Mouse (Mus musculus): ENCODE results near the gene Cep250. TPM values are rescaled to one million over a fixed set of nuclear protein-coding genes. Genes with fewer than 3 reads are reported as not detected.

The Cep250 gene
- 1.5 TPM for polyA plus RNA-seq (2014; fragmentation: Illumina TruSeq; extraction: RNeasy Lipid Tissue Mini Kit (QIAGEN cat#74804); ENCODE audit: low read depth, low replicate concordance)

GRCm38 (mm10) chr2:155956134-155957059 lies at the start of gene Cep250:
Cep250 (plus strand) TSS chr2:155956458.

GRCm38 (mm10) chr2:155929531-155930442 lies 26.5 kb upstream of the Cep250 start, which contains the start of gene Uqcc1:
Uqcc1 (minus strand) TSS chr2:155930310.

DNA sequence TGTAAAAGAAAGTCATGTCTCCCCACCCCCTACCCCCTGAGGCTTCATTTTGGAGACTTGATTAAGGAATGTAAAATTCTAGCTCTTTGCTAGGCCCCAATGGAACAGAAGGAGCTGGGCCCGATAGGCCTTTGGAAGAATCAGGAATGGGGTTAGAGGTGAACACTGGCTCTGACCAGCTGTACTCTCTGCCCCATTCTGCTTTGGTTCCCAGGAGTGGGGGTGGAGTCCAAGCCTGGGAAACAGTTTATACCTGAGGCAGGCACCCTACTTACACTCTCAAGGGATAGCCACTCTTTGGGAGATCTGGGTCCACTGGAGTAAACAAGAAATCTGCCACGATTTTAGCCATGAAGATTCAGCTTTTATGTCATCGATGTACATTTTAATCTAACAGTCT lies 15.6 kb upstream of the Cep250 start, which contains the start of gene Gm15557:
Gene Gm15557, plus strand, starts transcription at position 48 of the 400 bp plus-strand sequence.

DNA sequence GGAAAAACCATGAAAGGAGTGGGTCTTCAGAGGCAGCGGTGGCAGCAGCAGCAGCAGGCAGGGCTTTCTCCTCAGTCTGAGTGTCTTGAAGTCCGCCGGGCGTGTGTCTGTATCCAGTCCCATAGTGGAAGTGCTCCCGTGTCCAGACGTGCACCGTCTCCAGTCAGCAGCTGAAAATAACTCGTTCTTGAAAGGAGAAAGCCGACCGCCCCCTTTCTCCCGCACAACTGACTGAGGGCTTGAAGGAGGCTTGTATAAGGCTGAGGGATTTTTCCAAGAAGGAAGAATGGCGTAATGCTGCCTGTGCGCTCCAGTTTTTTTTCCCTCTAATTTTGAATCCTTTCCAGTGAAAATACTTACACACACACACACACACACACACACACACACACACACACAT lies 11.1 kb upstream of the Cep250 start, which contains the start of gene Gdf5:
Gene Gdf5, minus strand, starts transcription at position 244 of the 400 bp plus-strand sequence.

GRCm38 (mm10) chr2:156007888-156008532 lies 51.8 kb downstream of the Cep250 start, which contains the start of the genes 6430550D23Rik and Ergic3:
6430550D23Rik (minus strand) TSS chr2:156007977.
Ergic3 (plus strand) TSS chr2:156008045.

Other genes with a start within 250 kb of the Cep250 start
- gene Edem2, start 227.0 kb upstream of the Cep250 start, polyA plus RNA-seq (2014; fragmentation: Illumina TruSeq; extraction: RNeasy Lipid Tissue Mini Kit (QIAGEN cat#74804); ENCODE audit: low read depth, low replicate concordance): 18.2 TPM
- not detected for gene Gm17581, start 220.6 kb upstream of the Cep250 start, polyA plus RNA-seq (2014; fragmentation: Illumina TruSeq; extraction: RNeasy Lipid Tissue Mini Kit (QIAGEN cat#74804); ENCODE audit: low read depth, low replicate concordance)
- 8.5 TPM for gene Procr, start 205.3 kb upstream of the Cep250 start, polyA plus RNA-seq (2014; fragmentation: Illumina TruSeq; extraction: RNeasy Lipid Tissue Mini Kit (QIAGEN cat#74804); ENCODE audit: low read depth, low replicate concordance)
- not detected for gene Mmp24, start 181.1 kb upstream of the Cep250 start, polyA plus RNA-seq (2014; fragmentation: Illumina TruSeq; extraction: RNeasy Lipid Tissue Mini Kit (QIAGEN cat#74804); ENCODE audit: low read depth, low replicate concordance)
- 9.9 TPM for gene BC029722, start 137.0 kb upstream of the Cep250 start, polyA plus RNA-seq (2014; fragmentation: Illumina TruSeq; extraction: RNeasy Lipid Tissue Mini Kit (QIAGEN cat#74804); ENCODE audit: low read depth, low replicate concordance)
- gene Eif6, start 129.5 kb upstream of the Cep250 start, polyA plus RNA-seq (2014; fragmentation: Illumina TruSeq; extraction: RNeasy Lipid Tissue Mini Kit (QIAGEN cat#74804); ENCODE audit: low read depth, low replicate concordance): 19.9 TPM
- 5.2 TPM for gene Fam83c, start 121.6 kb upstream of the Cep250 start, polyA plus RNA-seq (2014; fragmentation: Illumina TruSeq; extraction: RNeasy Lipid Tissue Mini Kit (QIAGEN cat#74804); ENCODE audit: low read depth, low replicate concordance)
- gene Uqcc1, start 26.1 kb upstream of the Cep250 start, polyA plus RNA-seq (2014; fragmentation: Illumina TruSeq; extraction: RNeasy Lipid Tissue Mini Kit (QIAGEN cat#74804); ENCODE audit: low read depth, low replicate concordance): 40.9 TPM
- gene Gm15557, start 15.7 kb upstream of the Cep250 start, polyA plus RNA-seq (2014; fragmentation: Illumina TruSeq; extraction: RNeasy Lipid Tissue Mini Kit (QIAGEN cat#74804); ENCODE audit: low read depth, low replicate concordance): not detected
- gene Gdf5, start 11.1 kb upstream of the Cep250 start, polyA plus RNA-seq (2014; fragmentation: Illumina TruSeq; extraction: RNeasy Lipid Tissue Mini Kit (QIAGEN cat#74804); ENCODE audit: low read depth, low replicate concordance): not detected
- 2.8 TPM for gene 6430550D23Rik, start 51.5 kb downstream of the Cep250 start, polyA plus RNA-seq (2014; fragmentation: Illumina TruSeq; extraction: RNeasy Lipid Tissue Mini Kit (QIAGEN cat#74804); ENCODE audit: low read depth, low replicate concordance)
- 13.5 TPM for gene Ergic3, start 51.6 kb downstream of the Cep250 start, polyA plus RNA-seq (2014; fragmentation: Illumina TruSeq; extraction: RNeasy Lipid Tissue Mini Kit (QIAGEN cat#74804); ENCODE audit: low read depth, low replicate concordance)
- gene Fer1l4, start 96.5 kb downstream of the Cep250 start, polyA plus RNA-seq (2014; fragmentation: Illumina TruSeq; extraction: RNeasy Lipid Tissue Mini Kit (QIAGEN cat#74804); ENCODE audit: low read depth, low replicate concordance): not detected
- gene Spag4, start 108.7 kb downstream of the Cep250 start, polyA plus RNA-seq (2014; fragmentation: Illumina TruSeq; extraction: RNeasy Lipid Tissue Mini Kit (QIAGEN cat#74804); ENCODE audit: low read depth, low replicate concordance): not detected
- 49.2 TPM for gene Cpne1, start 155.5 kb downstream of the Cep250 start, polyA plus RNA-seq (2014; fragmentation: Illumina TruSeq; extraction: RNeasy Lipid Tissue Mini Kit (QIAGEN cat#74804); ENCODE audit: low read depth, low replicate concordance)
- gene Rbm12, start 155.5 kb downstream of the Cep250 start, polyA plus RNA-seq (2014; fragmentation: Illumina TruSeq; extraction: RNeasy Lipid Tissue Mini Kit (QIAGEN cat#74804); ENCODE audit: low read depth, low replicate concordance): 21.5 TPM
- gene Gm28036, start 170.6 kb downstream of the Cep250 start, polyA plus RNA-seq (2014; fragmentation: Illumina TruSeq; extraction: RNeasy Lipid Tissue Mini Kit (QIAGEN cat#74804); ENCODE audit: low read depth, low replicate concordance): 14.9 TPM
- gene Romo1, start 187.6 kb downstream of the Cep250 start, polyA plus RNA-seq (2014; fragmentation: Illumina TruSeq; extraction: RNeasy Lipid Tissue Mini Kit (QIAGEN cat#74804); ENCODE audit: low read depth, low replicate concordance): 1.3 TPM
- gene Nfs1, start 187.7 kb downstream of the Cep250 start, polyA plus RNA-seq (2014; fragmentation: Illumina TruSeq; extraction: RNeasy Lipid Tissue Mini Kit (QIAGEN cat#74804); ENCODE audit: low read depth, low replicate concordance): 62.9 TPM
- 1,044 TPM for gene Rbm39, start 223.8 kb downstream of the Cep250 start, polyA plus RNA-seq (2014; fragmentation: Illumina TruSeq; extraction: RNeasy Lipid Tissue Mini Kit (QIAGEN cat#74804); ENCODE audit: low read depth, low replicate concordance)
- 19.2 TPM for gene Phf20, start 240.0 kb downstream of the Cep250 start, polyA plus RNA-seq (2014; fragmentation: Illumina TruSeq; extraction: RNeasy Lipid Tissue Mini Kit (QIAGEN cat#74804); ENCODE audit: low read depth, low replicate concordance)